Mouse (Mus musculus): ENCODE results near the gene Prune2. TPM values are rescaled to one million over a fixed set of nuclear protein-coding genes. Genes with fewer than 3 reads are reported as not detected.

The Prune2 gene
- total RNA-seq, 1 experiment from 2014 or later = 35.3 TPM

- no peak for DNase-seq
Observed at GRCm38 (mm10) chr19:17264481-17265196, 308.7 kb downstream of the Prune2 start.

- no peak for DNase-seq
Observed at GRCm38 (mm10) chr19:17268669-17269068, 312.8 kb downstream of the Prune2 start.

- no peak for DNase-seq
Observed at GRCm38 (mm10) chr19:17271179-17271622, 315.3 kb downstream of the Prune2 start.

GRCm38 (mm10) chr19:17272988-17273387, 317.1 kb downstream of the Prune2 start:
- no peak for DNase-seq

Other genes starting within 250 kb of the Prune2 start
- 35.4 and 42.0 TPM in 2 replicates for gene Vps13a, start 175.2 kb upstream of the Prune2 start, total RNA-seq (2021)
- not detected in 2 replicates for gene Foxb2, start 82.3 kb upstream of the Prune2 start, total RNA-seq (2021)

All from adrenal gland, postnatal 25 days (tissue).